Mouse (Mus musculus): Measurements from ENCODE around the gene Apcs. TPM values are rescaled to one million over a fixed set of nuclear protein-coding genes. Genes with fewer than 3 reads are reported as not detected.

Gene Apcs
- not detected in 2 replicates for polyA plus RNA-seq (2012; rRNA removed; ENCODE audit: low replicate concordance)

GRCm38 (mm10) chr1:172894777-172895357, at the start of gene Apcs:
TSS of gene Apcs (minus strand) at chr1:172895041.

Other genes starting within 250 kb of the Apcs start
- 0.17 and 0.35 TPM in 2 replicates for gene Crp, start 197.0 kb downstream of the Apcs start, polyA plus RNA-seq (2012; rRNA removed; ENCODE audit: low replicate concordance)
- not detected in 2 replicates for gene Olfr16, start 55.4 kb upstream of the Apcs start, polyA plus RNA-seq (2012; rRNA removed; ENCODE audit: low replicate concordance)
- not detected in 2 replicates for gene Olfr1408, start 242.3 kb upstream of the Apcs start, polyA plus RNA-seq (2012; rRNA removed; ENCODE audit: low replicate concordance)